Mouse (Mus musculus) erythroblast, embryonic 14.5 days (primary cell): ENCODE measurements around the gene Samd5.

ENCODE experiments used
- GATA1 ChIP-seq: IDR thresholded peaks from 2 replicates; pipeline ENCODE4 v1.6.1; 2012; ENCODE audit warnings: low read length, inconsistent platforms, mixed read lengths
- TAL1 ChIP-seq: IDR thresholded peaks from 3 replicates; pipeline ENCODE4 v1.6.1; 2012; ENCODE audit warnings: low read length, inconsistent platforms, mixed read lengths

- TF ChIP-seq GATA1 = no peak
- no peak for TF ChIP-seq TAL1
These were observed 1.9 kb upstream of the Samd5 start for GRCm38 (mm10) chr10:9676886-9677285.
